Mouse (Mus musculus): ENCODE results near the gene Chrna3. TPM values are rescaled to one million over a fixed set of nuclear protein-coding genes. Genes with fewer than 3 reads are reported as not detected.
A peak's percentile ranks its signal among the peaks of the same experiment; 100 is the strongest.

The Chrna3 gene
- polyA plus RNA-seq, 1 experiment from 2014 or later, result 5.4 TPM

GRCm38 (mm10) chr9:55038948-55039347 lies 12.6 kb upstream of the Chrna3 start:
- Histone ChIP-seq H3K4me3 (ENCODE audit: low read depth, low read length) (no peak overlapping the region), H3K9ac (ENCODE audit: low read depth, low read length) (no peak overlapping the region), H3K4me2 (replicated peaks; ENCODE audit: low read depth) (no peak overlapping the region), H3K27me3 (replicated peaks; ENCODE audit: control insufficient read depth, insufficient read depth, low read length) (no peaks in the 10 kb centered on the region), H3K4me1 (replicated peaks; ENCODE audit: control insufficient read depth, insufficient read depth, low read length) (no peaks in the 10 kb centered on the region), H3K36me3 (ENCODE audit: control insufficient read depth, insufficient read depth) (no peaks in the 10 kb centered on the region), H3K9me3 (ENCODE audit: control insufficient read depth) (no peaks in the 10 kb centered on the region), H3K27ac (ENCODE audit: low read depth, low read length) (no peak overlapping the region)
- TF ChIP-seq CTCF (IDR thresholded peaks at IDR 0.05; ENCODE audit: low read depth), result no peak
- 77% methylated on average over 8 of the region's 8 CpGs for WGBS
- ATAC-seq, result no peak

DNA sequence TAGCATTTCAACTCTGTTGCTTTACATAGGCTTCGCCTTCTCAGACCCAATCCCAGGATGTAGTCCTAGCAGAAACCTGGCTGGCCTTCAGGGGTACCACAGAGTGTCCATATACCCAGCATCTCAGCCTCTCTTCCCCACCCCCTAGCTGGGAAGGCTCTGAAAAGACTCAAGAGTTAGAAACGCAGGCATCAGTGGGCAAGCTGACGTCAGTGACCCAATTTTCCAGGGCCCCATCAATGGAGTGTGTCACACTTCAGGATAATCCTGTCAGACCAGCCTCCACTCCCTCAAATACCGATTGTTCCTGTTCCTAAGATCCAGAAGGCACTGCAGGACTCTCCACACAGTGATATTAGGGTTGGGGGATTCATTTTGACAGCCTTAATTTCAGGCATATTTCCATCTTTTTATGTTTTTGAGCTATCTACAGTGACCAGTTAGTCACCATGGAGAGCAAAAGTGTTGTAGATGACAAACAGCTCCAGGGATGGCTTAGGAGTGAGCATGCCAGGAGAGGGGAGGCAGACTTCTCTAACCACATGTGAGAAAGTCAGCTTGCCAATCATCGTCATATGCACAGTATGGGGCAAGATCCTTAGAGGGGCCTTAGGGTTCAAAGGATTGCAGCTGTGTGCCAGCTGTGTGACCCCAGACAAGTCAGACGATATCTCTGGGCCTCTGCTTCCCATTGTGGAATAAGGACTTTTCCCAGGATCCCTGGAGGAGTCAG lies 5.2 kb upstream of the Chrna3 start:
- 52% methylated on average over 6 of the region's 6 CpGs for WGBS
- TF ChIP-seq CTCF (IDR thresholded peaks at IDR 0.05; ENCODE audit: low read depth), result no peak

DNA sequence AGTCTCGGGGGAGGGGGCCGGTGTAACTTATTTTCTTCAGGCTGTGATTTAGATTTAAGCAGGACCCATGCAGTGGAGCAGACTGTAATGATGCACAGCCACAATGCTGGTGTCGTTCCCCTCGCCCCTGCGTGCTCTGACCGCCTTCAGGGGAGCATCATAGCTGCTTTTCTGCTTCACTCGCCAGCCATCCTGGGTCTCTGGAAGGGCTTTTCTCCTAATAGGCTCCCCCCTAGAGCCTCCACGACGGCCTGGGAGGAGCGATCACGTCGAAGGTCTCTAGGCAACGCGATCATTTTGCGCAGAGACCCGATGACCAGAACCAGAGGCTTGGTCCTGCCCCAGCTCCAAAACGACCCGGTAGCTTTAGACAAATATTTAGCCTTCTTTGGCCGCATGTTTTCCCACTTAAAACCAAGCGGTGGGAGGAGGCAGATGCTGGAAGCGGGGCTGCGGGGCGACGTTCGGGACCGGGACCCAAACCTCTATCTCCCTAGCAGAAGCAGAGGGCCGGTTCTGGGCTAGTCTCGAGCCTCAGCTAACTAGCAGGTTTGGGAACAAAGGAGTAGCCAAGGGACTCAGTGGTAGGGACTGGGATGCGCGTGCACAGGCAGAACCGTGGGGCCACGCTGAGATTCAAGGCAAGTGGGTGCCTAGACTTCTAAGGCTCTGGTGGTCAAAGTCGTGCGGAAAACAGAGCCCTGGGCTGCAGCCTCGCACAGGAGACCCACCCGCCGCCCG lies 658 bp downstream of the Chrna3 start:
- Histone ChIP-seq H3K4me1 (replicated peaks; ENCODE audit: control insufficient read depth, insufficient read depth, low read length) (no peaks in the 10 kb centered on the region), H3K4me3 (ENCODE audit: low read depth, low read length) (peak overlapping the region; percentile 26), H3K4me2 (replicated peaks; ENCODE audit: low read depth) (peak overlapping the region; percentile 45), H3K9me3 (ENCODE audit: control insufficient read depth) (no peaks in the 10 kb centered on the region), H3K27me3 (replicated peaks; ENCODE audit: control insufficient read depth, insufficient read depth, low read length) (peaks cover 36% of the 10 kb centered on the region), H3K9ac (ENCODE audit: low read depth, low read length) (no peak overlapping the region), H3K36me3 (ENCODE audit: control insufficient read depth, insufficient read depth) (no peaks in the 10 kb centered on the region), H3K27ac (ENCODE audit: low read depth, low read length) (no peak overlapping the region)
- TF ChIP-seq CTCF (IDR thresholded peaks at IDR 0.05; ENCODE audit: low read depth), result no peak
- ATAC-seq, result no peak
- WGBS, result 12% methylated on average over 38 of the region's 38 CpGs

More for the DNA sequence above, 5.2 kb upstream of the Chrna3 start:
- Histone ChIP-seq H3K4me3 (ENCODE audit: low read depth, low read length) (no peak overlapping the region), H3K36me3 (ENCODE audit: control insufficient read depth, insufficient read depth) (no peaks in the 10 kb centered on the region), H3K4me2 (replicated peaks; ENCODE audit: low read depth) (no peak overlapping the region), H3K4me1 (replicated peaks; ENCODE audit: control insufficient read depth, insufficient read depth, low read length) (no peaks in the 10 kb centered on the region), H3K9ac (ENCODE audit: low read depth, low read length) (no peak overlapping the region), H3K27ac (ENCODE audit: low read depth, low read length) (no peak overlapping the region), H3K27me3 (replicated peaks; ENCODE audit: control insufficient read depth, insufficient read depth, low read length) (peaks cover 9% of the 10 kb centered on the region), H3K9me3 (ENCODE audit: control insufficient read depth) (no peaks in the 10 kb centered on the region)
- ATAC-seq, result no peak

DNA sequence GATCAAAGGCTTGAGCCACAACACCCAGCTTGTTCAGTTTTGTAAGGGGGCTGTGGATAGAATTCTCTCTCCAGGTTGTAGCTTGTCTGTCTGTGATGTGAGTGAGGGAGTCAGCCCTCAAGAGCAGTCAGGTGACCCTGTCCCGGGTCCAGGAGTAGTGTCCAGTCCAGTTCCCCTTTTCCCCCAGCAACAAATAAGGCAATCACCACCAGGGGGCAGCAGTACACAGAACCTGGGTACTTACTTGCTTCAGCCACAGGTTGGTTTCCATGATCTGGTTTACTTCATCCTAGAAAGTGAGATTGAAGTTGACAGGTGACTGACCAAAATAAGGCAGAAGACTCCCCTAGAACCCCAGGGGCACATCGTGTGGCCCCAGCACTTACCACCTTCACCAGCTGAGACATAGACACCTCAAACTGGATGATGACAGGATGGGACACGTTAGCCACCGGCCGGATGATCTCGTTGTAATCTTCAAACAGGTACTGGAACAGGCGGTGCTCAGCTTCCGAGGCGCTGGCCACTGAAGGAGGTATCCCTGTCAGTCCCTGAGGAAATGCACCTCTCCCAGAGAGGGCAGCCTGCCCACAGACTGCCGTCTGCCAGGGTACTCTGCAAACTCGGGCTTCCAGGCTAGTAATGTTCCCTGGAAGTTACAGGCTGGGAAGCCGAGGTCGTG lies 2.3 kb downstream of the Chrna3 start:
- peaks cover 36% of the 10 kb centered on the region for H3K27me3 ChIP-seq (replicated peaks; ENCODE audit: control insufficient read depth, insufficient read depth, low read length)
- TF ChIP-seq CTCF (IDR thresholded peaks at IDR 0.05; ENCODE audit: low read depth), result peak; percentile 89
- no peaks in the 10 kb centered on the region for H3K36me3 ChIP-seq (ENCODE audit: control insufficient read depth, insufficient read depth)
- no peak overlapping the region for H3K4me3 ChIP-seq (ENCODE audit: low read depth, low read length)
- no peak for ATAC-seq
- no peak overlapping the region for H3K27ac ChIP-seq (ENCODE audit: low read depth, low read length)
- no peak overlapping the region for H3K9ac ChIP-seq (ENCODE audit: low read depth, low read length)
- no peaks in the 10 kb centered on the region for H3K4me1 ChIP-seq (replicated peaks; ENCODE audit: control insufficient read depth, insufficient read depth, low read length)
- WGBS, result 39% methylated on average over 13 of the region's 13 CpGs
- no peaks in the 10 kb centered on the region for H3K9me3 ChIP-seq (ENCODE audit: control insufficient read depth)
- no peak overlapping the region for H3K4me2 ChIP-seq (replicated peaks; ENCODE audit: low read depth)

DNA sequence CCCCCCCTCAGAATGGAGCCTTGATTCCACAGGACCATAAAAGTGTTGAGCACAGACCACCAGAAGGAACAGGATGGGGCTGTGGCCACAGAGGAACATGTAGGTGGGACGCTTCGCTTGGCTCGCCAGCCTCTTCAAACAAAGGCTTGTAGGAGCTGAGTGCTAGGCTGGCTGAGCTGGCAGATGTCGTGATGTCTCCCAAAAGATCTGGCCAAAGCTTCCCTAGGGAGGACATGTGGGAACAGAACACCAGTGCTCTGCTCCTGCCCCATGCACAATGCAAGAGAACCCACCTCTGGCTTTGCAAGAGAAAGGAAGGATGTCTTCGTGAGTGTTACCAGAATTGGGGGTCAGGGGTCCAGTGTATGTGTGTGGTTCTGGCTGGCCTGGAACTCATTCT lies 3.0 kb downstream of the Chrna3 start:
- no peaks in the 10 kb centered on the region for H3K36me3 ChIP-seq (ENCODE audit: control insufficient read depth, insufficient read depth)
- ATAC-seq, result no peak
- H3K9ac ChIP-seq (ENCODE audit: low read depth, low read length), result no peak overlapping the region
- no peaks in the 10 kb centered on the region for H3K9me3 ChIP-seq (ENCODE audit: control insufficient read depth)
- H3K27me3 ChIP-seq (replicated peaks; ENCODE audit: control insufficient read depth, insufficient read depth, low read length), result peaks cover 36% of the 10 kb centered on the region
- no peak for TF ChIP-seq CTCF (IDR thresholded peaks at IDR 0.05; ENCODE audit: low read depth)
- no peaks in the 10 kb centered on the region for H3K4me1 ChIP-seq (replicated peaks; ENCODE audit: control insufficient read depth, insufficient read depth, low read length)
- no peak overlapping the region for H3K4me3 ChIP-seq (ENCODE audit: low read depth, low read length)
- H3K27ac ChIP-seq (ENCODE audit: low read depth, low read length), result no peak overlapping the region
- no peak overlapping the region for H3K4me2 ChIP-seq (replicated peaks; ENCODE audit: low read depth)
- WGBS, result 70% methylated on average over 5 of the region's 5 CpGs

GRCm38 (mm10) chr9:55016926-55017325 lies 9.4 kb downstream of the Chrna3 start:
- Histone ChIP-seq H3K27me3 (replicated peaks; ENCODE audit: control insufficient read depth, insufficient read depth, low read length) (no peaks in the 10 kb centered on the region), H3K4me3 (ENCODE audit: low read depth, low read length) (no peak overlapping the region), H3K27ac (ENCODE audit: low read depth, low read length) (no peak overlapping the region), H3K9me3 (ENCODE audit: control insufficient read depth) (no peaks in the 10 kb centered on the region), H3K4me2 (replicated peaks; ENCODE audit: low read depth) (no peak overlapping the region), H3K4me1 (replicated peaks; ENCODE audit: control insufficient read depth, insufficient read depth, low read length) (no peaks in the 10 kb centered on the region), H3K9ac (ENCODE audit: low read depth, low read length) (no peak overlapping the region), H3K36me3 (ENCODE audit: control insufficient read depth, insufficient read depth) (no peaks in the 10 kb centered on the region)
- no peak for TF ChIP-seq CTCF (IDR thresholded peaks at IDR 0.05; ENCODE audit: low read depth)
- WGBS, result 60% methylated on average over 3 of the region's 3 CpGs
- no peak for ATAC-seq
